Mouse (Mus musculus) embryonic facial prominence, embryonic 14.5 days (tissue): ENCODE data around the gene Atp7a. TPM values are rescaled to one million over a fixed set of nuclear protein-coding genes. Genes with fewer than 3 reads are reported as not detected.
"Not testable (repeated sequence)": the region's sequence is repeated elsewhere in the genome, so short reads cannot be mapped to it uniquely, and the experiment has no call there.

Experiments
- ATAC-seq: fragments of 200-750 bp; cut with Nextera tagmentation; 2 replicates; pipeline ENCODE4 v1.8.0; 2017; ENCODE audit warnings: low read depth, moderate number of reproducible peaks, moderate TSS enrichment
- DNase-seq: peaks from one replicate; pipeline ENCODE4 v3.0.0-alpha.2; 2015; ENCODE audit warnings: low spot score
- H3K27ac ChIP-seq: fragments of 300-500 bp; sonication (generic); replicated peaks from 2 replicates; pipeline ENCODE4 v1.5.1; 2014; ENCODE audit warnings: low read depth, mild to moderate bottlenecking, low read length, moderate library complexity
- H3K27me3 ChIP-seq: fragments of 300-500 bp; sonication (generic); replicated peaks from 2 replicates; pipeline ENCODE4 v1.6.1; 2014; ENCODE audit warnings: low read length; ENCODE audit not compliant: control insufficient read depth, insufficient read depth
- H3K36me3 ChIP-seq: fragments of 300-500 bp; sonication (generic); 2 replicates; pipeline ENCODE4 v1.6.1; 2014; ENCODE audit warnings: low read length, mixed read lengths; ENCODE audit not compliant: control insufficient read depth, insufficient read depth
- H3K4me1 ChIP-seq: fragments of 300-500 bp; sonication (generic); 2 replicates; pipeline ENCODE4 v1.6.1; 2014; ENCODE audit warnings: antibody characterized with exemption, low read length; ENCODE audit not compliant: control insufficient read depth, insufficient read depth
- H3K4me2 ChIP-seq: fragments of 300-500 bp; sonication (generic); 2 replicates; pipeline ENCODE4 v1.6.1; 2014; ENCODE audit warnings: low read depth, mild to moderate bottlenecking, low read length, moderate library complexity, mixed read lengths
- H3K4me3 ChIP-seq: fragments of 300-500 bp; sonication (generic); 2 replicates; pipeline ENCODE4 v1.5.1; 2014; ENCODE audit warnings: low read depth, mild to moderate bottlenecking, low read length
- H3K9ac ChIP-seq: fragments of 300-500 bp; sonication (generic); 2 replicates; pipeline ENCODE4 v1.6.1; 2014; ENCODE audit warnings: low read depth, mild to moderate bottlenecking, low read length, moderate library complexity, mixed read lengths
- H3K9me3 ChIP-seq: fragments of 300-500 bp; sonication (generic); 2 replicates; pipeline ENCODE4 v1.6.1; 2016; ENCODE audit warnings: low read length; ENCODE audit not compliant: control insufficient read depth
- WGBS: fragments of 180-500 bp; shearing (Covaris S2); extraction: QIAGEN DNeasy Blood & Tissue Kit; methylation state at CpG from one replicate; pipeline ENCODE4 v1.1.7; 2014; 5-methylcytosine and 5-hydroxymethylcytosine counted together
- polyA plus RNA-seq: library from polyadenylated mRNA; unstranded; fragments of >200 nt; fragmentation: Nextera tagmentation; extraction: Ambion mirVana; gene quantifications from 2 replicates; pipeline ENCODE4 v1.2.1, GENCODE M21; 2014

Gene Atp7a
- polyA plus RNA-seq, 1 experiment from 2014 or later = 28.4 TPM

- H3K4me3 ChIP-seq = no peak overlapping the region
- no peaks in the 10 kb centered on the region for H3K36me3 ChIP-seq
- H3K4me2 ChIP-seq = no peak overlapping the region
- no peaks in the 10 kb centered on the region for H3K27me3 ChIP-seq
- 38% methylated on average over 8 of the region's 8 CpGs for WGBS
- no peak overlapping the region for H3K9ac ChIP-seq
- peak; percentile 69 for DNase-seq
- peak overlapping the region; percentile 15; the same call in 1 of the 2 replicates for H3K27ac ChIP-seq
- no peaks in the 10 kb centered on the region for H3K4me1 ChIP-seq
- ATAC-seq = no peak
- H3K9me3 ChIP-seq = no peaks in the 10 kb centered on the region
Measured at GRCm38 (mm10) chrX:106043863-106044617, 17.0 kb downstream of the Atp7a start.

- H3K4me3 ChIP-seq = no peak overlapping the region
- H3K4me1 ChIP-seq = no peaks in the 10 kb centered on the region
- H3K27me3 ChIP-seq = no peaks in the 10 kb centered on the region; the same call in 1 of the 2 replicates
- no peak for DNase-seq
- no peak overlapping the region for H3K9ac ChIP-seq
- no peak overlapping the region for H3K4me2 ChIP-seq
- H3K27ac ChIP-seq = no peak overlapping the region
- H3K9me3 ChIP-seq = no peaks in the 10 kb centered on the region
- no peak for ATAC-seq
- 47% methylated on average over 2 of the region's 2 CpGs for WGBS
- no peaks in the 10 kb centered on the region for H3K36me3 ChIP-seq
Measured at GRCm38 (mm10) chrX:106045455-106045854, 18.4 kb downstream of the Atp7a start.

- 70% methylated on average over 9 of the region's 9 CpGs for WGBS
- no peaks in the 10 kb centered on the region; the same call in 1 of the 2 replicates for H3K27me3 ChIP-seq
- no peak overlapping the region for H3K9ac ChIP-seq
- H3K36me3 ChIP-seq = no peaks in the 10 kb centered on the region
- H3K4me2 ChIP-seq = no peak overlapping the region
- H3K4me3 ChIP-seq = no peak overlapping the region
- H3K9me3 ChIP-seq = no peaks in the 10 kb centered on the region
- ATAC-seq (no peak), DNase-seq (no peak)
- no peaks in the 10 kb centered on the region for H3K4me1 ChIP-seq
- no peak overlapping the region for H3K27ac ChIP-seq
Measured at GRCm38 (mm10) chrX:106045928-106046327, 18.9 kb downstream of the Atp7a start.

GRCm38 (mm10) chrX:106048191-106048590 lies 21.1 kb downstream of the Atp7a start:
- Histone ChIP-seq H3K4me3 (no peak overlapping the region), H3K4me2 (no peak overlapping the region), H3K4me1 (no peaks in the 10 kb centered on the region), H3K9ac (no peak overlapping the region), H3K27ac (no peak overlapping the region), H3K36me3 (no peaks in the 10 kb centered on the region), H3K9me3 (no peaks in the 10 kb centered on the region), H3K27me3 (no peaks in the 10 kb centered on the region; the same call in 1 of the 2 replicates)
- 54% methylated on average over 1 of the region's 1 CpGs for WGBS
- DNase-seq (peak; percentile 16), ATAC-seq (no peak)

GRCm38 (mm10) chrX:106077858-106078257 lies 50.8 kb downstream of the Atp7a start:
- not testable (repeated sequence) for H3K27ac ChIP-seq, DNase-seq, H3K4me1 ChIP-seq, H3K4me3 ChIP-seq, ATAC-seq, H3K9ac ChIP-seq, H3K4me2 ChIP-seq, H3K36me3 ChIP-seq, H3K27me3 ChIP-seq, H3K9me3 ChIP-seq
- WGBS = 92% methylated on average over 2 of the region's 2 CpGs

GRCm38 (mm10) chrX:106080811-106081443 lies 53.9 kb downstream of the Atp7a start:
- 0 out of 2 replicates have a peak, but pooled peaks cover 4% of the 10 kb centered on the region for H3K9me3 ChIP-seq
- 47% methylated on average over 13 of the region's 13 CpGs for WGBS
- peaks cover 4% of the 10 kb centered on the region; the same call in 1 of the 2 replicates for H3K36me3 ChIP-seq
- H3K27ac ChIP-seq = no peak overlapping the region; the same call in 1 of the 2 replicates
- H3K27me3 ChIP-seq = no peaks in the 10 kb centered on the region
- H3K4me2 ChIP-seq = no peak overlapping the region
- H3K9ac ChIP-seq = no peak overlapping the region
- ATAC-seq (no peak; the same call in 1 of the 2 replicates), DNase-seq (peak; percentile 26)
- H3K4me1 ChIP-seq = no peaks in the 10 kb centered on the region
- H3K4me3 ChIP-seq = no peak overlapping the region

- Histone ChIP-seq H3K36me3 (peaks cover 13% of the 10 kb centered on the region; the same call in 1 of the 2 replicates), H3K4me1 (no peaks in the 10 kb centered on the region), H3K9me3 (0 out of 2 replicates have a peak, but pooled peaks cover 4% of the 10 kb centered on the region), H3K4me2 (no peak overlapping the region), H3K27ac (no peak overlapping the region), H3K9ac (no peak overlapping the region), H3K4me3 (no peak overlapping the region), H3K27me3 (no peaks in the 10 kb centered on the region)
- DNase-seq = no peak
- ATAC-seq = no peak
Measured at GRCm38 (mm10) chrX:106082518-106082917, 55.4 kb downstream of the Atp7a start.

GRCm38 (mm10) chrX:106085132-106085531 lies 58.1 kb downstream of the Atp7a start:
- WGBS = 80% methylated on average over 3 of the region's 3 CpGs
- no peak for ATAC-seq

More at GRCm38 (mm10) chrX:106085132-106085531, 58.1 kb downstream of the Atp7a start:
- no peaks in the 10 kb centered on the region for H3K9me3 ChIP-seq
- H3K36me3 ChIP-seq = 0 out of 2 replicates have a peak, but pooled peaks cover 9% of the 10 kb centered on the region
- no peak overlapping the region for H3K9ac ChIP-seq
- H3K4me2 ChIP-seq = no peak overlapping the region
- no peak overlapping the region for H3K27ac ChIP-seq
- no peaks in the 10 kb centered on the region for H3K4me1 ChIP-seq
- DNase-seq = no peak
- no peak overlapping the region for H3K4me3 ChIP-seq
- H3K27me3 ChIP-seq = no peaks in the 10 kb centered on the region
